Mouse (Mus musculus) kidney, postnatal 0 days (tissue): ENCODE data around the gene Serpine2. TPM values are rescaled to one million over a fixed set of nuclear protein-coding genes. Genes with fewer than 3 reads are reported as not detected.

ENCODE experiments used
- ATAC-seq: fragments of 200-750 bp; cut with Nextera tagmentation; replicated peaks from 2 replicates; pipeline ENCODE4 v1.8.0; 2017; ENCODE audit warnings: low read depth, moderate number of reproducible peaks, moderate TSS enrichment, moderate library complexity; ENCODE audit not compliant: low FRiP score
- DNase-seq: peaks from one replicate; pipeline ENCODE4 v3.0.0-alpha.2; 2016; ENCODE audit warnings: low spot score
- H3K27ac ChIP-seq: fragments of 300-500 bp; sonication (generic); 2 replicates; pipeline ENCODE4 v1.5.1; 2014; ENCODE audit warnings: mild to moderate bottlenecking
- H3K27me3 ChIP-seq: fragments of 300-500 bp; sonication (generic); 2 replicates; pipeline ENCODE4 v1.6.1; 2014; ENCODE audit warnings: low read length, mixed read lengths; ENCODE audit not compliant: insufficient read depth
- H3K36me3 ChIP-seq: fragments of 300-500 bp; sonication (generic); 2 replicates; pipeline ENCODE4 v1.6.1; 2014; ENCODE audit warnings: low read length, mixed read lengths; ENCODE audit not compliant: insufficient read depth
- H3K4me1 ChIP-seq: fragments of 300-500 bp; sonication (generic); replicated peaks from 2 replicates; pipeline ENCODE4 v1.6.1; 2014; ENCODE audit warnings: antibody characterized with exemption, low read length, mixed read lengths; ENCODE audit not compliant: insufficient read depth
- H3K4me2 ChIP-seq: fragments of 300-500 bp; sonication (generic); 2 replicates; pipeline ENCODE4 v1.6.1; 2014; ENCODE audit warnings: mild to moderate bottlenecking, low read length, moderate library complexity, mixed read lengths
- H3K4me3 ChIP-seq: fragments of 300-500 bp; sonication (generic); replicated peaks from 2 replicates; pipeline ENCODE4 v1.5.1; 2014; ENCODE audit warnings: low read depth, low read length
- H3K9ac ChIP-seq: fragments of 300-500 bp; sonication (generic); 2 replicates; pipeline ENCODE4 v1.6.1; 2014; ENCODE audit warnings: low read depth, low read length
- H3K9me3 ChIP-seq: fragments of 300-500 bp; sonication (generic); replicated peaks from 2 replicates; pipeline ENCODE4 v1.6.1; 2016; ENCODE audit warnings: low read length, inconsistent platforms, mixed read lengths
- CTCF ChIP-seq: IDR thresholded peaks from 2 replicates; pipeline ENCODE4 v1.5.1; 2016; ENCODE audit warnings: antibody characterized with exemption, low read depth, mild to moderate bottlenecking, moderate library complexity
- WGBS: fragments of 180-500 bp; shearing (Covaris S2); extraction: QIAGEN DNeasy Blood & Tissue Kit; methylation state at CpG from one replicate; pipeline ENCODE4 v1.1.7; 2014; 5-methylcytosine and 5-hydroxymethylcytosine counted together
- polyA plus RNA-seq: library from polyadenylated mRNA; unstranded; fragments of >200 nt; fragmentation: Nextera tagmentation; extraction: Ambion mirVana; gene quantifications from 2 replicates; pipeline ENCODE4 v1.2.1, GENCODE M21; 2015

Gene Serpine2
- polyA plus RNA-seq, 1 experiment from 2014 or later = 203 TPM

- Histone ChIP-seq H3K9me3 (no peaks in the 10 kb centered on the region), H3K27me3 (no peaks in the 10 kb centered on the region), H3K4me1 (0 out of 2 replicates have a peak, but pooled peaks cover 9% of the 10 kb centered on the region), H3K36me3 (no peaks in the 10 kb centered on the region), H3K4me2 (peak overlapping the region; percentile 17; the same call in 1 of the 2 replicates), H3K4me3 (no peak overlapping the region), H3K27ac (no peak overlapping the region), H3K9ac (no peak overlapping the region)
- ATAC-seq = no peak
- 35% methylated on average over 12 of the region's 12 CpGs for WGBS
- peak; percentile 48 for DNase-seq
- no peak for TF ChIP-seq CTCF
Observed at GRCm38 (mm10) chr1:79860411-79861039, 455 bp downstream of the Serpine2 start.

GRCm38 (mm10) chr1:79859975-79860374 is 1.0 kb downstream of the Serpine2 start:
- Histone ChIP-seq H3K27ac (no peak overlapping the region), H3K4me2 (no peak overlapping the region), H3K9ac (no peak overlapping the region), H3K36me3 (no peaks in the 10 kb centered on the region), H3K4me3 (no peak overlapping the region), H3K27me3 (no peaks in the 10 kb centered on the region), H3K4me1 (0 out of 2 replicates have a peak, but pooled peaks cover 9% of the 10 kb centered on the region), H3K9me3 (no peaks in the 10 kb centered on the region)
- TF ChIP-seq CTCF = no peak
- no peak for DNase-seq
- no peak for ATAC-seq
- 77% methylated on average over 5 of the region's 5 CpGs for WGBS

GRCm38 (mm10) chr1:79859026-79859425 is 2.0 kb downstream of the Serpine2 start:
- DNase-seq (no peak), ATAC-seq (no peak; the same call in 1 of the 2 replicates)
- 0 out of 2 replicates have a peak overlapping the region, but pooled peaks have one; percentile 25 for H3K27ac ChIP-seq

GRCm38 (mm10) chr1:79858389-79858994 is 2.5 kb downstream of the Serpine2 start:
- Histone ChIP-seq H3K27me3 (no peaks in the 10 kb centered on the region), H3K9me3 (no peaks in the 10 kb centered on the region), H3K4me2 (peak overlapping the region; percentile 98), H3K4me1 (peaks cover 9% of the 10 kb centered on the region; the same call in 1 of the 2 replicates), H3K27ac (0 out of 2 replicates have a peak overlapping the region, but pooled peaks have one; percentile 25), H3K4me3 (peak overlapping the region; percentile 77), H3K9ac (peak overlapping the region; percentile 77), H3K36me3 (no peaks in the 10 kb centered on the region)
- ATAC-seq = peak; percentile 66
- no peak for TF ChIP-seq CTCF
- WGBS = under 1% methylated on average over 52 of the region's 76 CpGs
- peak; percentile 44 for DNase-seq

More at GRCm38 (mm10) chr1:79859026-79859425, 2.0 kb downstream of the Serpine2 start:
- Histone ChIP-seq H3K4me2 (peak overlapping the region; percentile 98), H3K27me3 (no peaks in the 10 kb centered on the region), H3K4me3 (peak overlapping the region; percentile 77), H3K9ac (peak overlapping the region; percentile 77), H3K36me3 (no peaks in the 10 kb centered on the region), H3K9me3 (no peaks in the 10 kb centered on the region), H3K4me1 (peaks cover 9% of the 10 kb centered on the region; the same call in 1 of the 2 replicates)
- WGBS = 19% methylated on average over 4 of the region's 4 CpGs
- no peak for TF ChIP-seq CTCF

GRCm38 (mm10) chr1:79857681-79858388 is 3.1 kb downstream of the Serpine2 start:
- TF ChIP-seq CTCF = no peak
- WGBS = 5% methylated on average over 32 of the region's 32 CpGs
- Histone ChIP-seq H3K27me3 (no peaks in the 10 kb centered on the region), H3K4me1 (peaks cover 9% of the 10 kb centered on the region; the same call in 1 of the 2 replicates), H3K4me3 (peak overlapping the region; percentile 77), H3K4me2 (peak overlapping the region; percentile 98), H3K9me3 (no peaks in the 10 kb centered on the region), H3K27ac (0 out of 2 replicates have a peak overlapping the region, but pooled peaks have one; percentile 16), H3K36me3 (no peaks in the 10 kb centered on the region), H3K9ac (peak overlapping the region; percentile 77)
- no peak; the same call in 1 of the 2 replicates for ATAC-seq
- DNase-seq = peak; percentile 22

- ATAC-seq = no peak
- Histone ChIP-seq H3K27ac (no peak overlapping the region), H3K27me3 (no peaks in the 10 kb centered on the region), H3K36me3 (no peaks in the 10 kb centered on the region), H3K9me3 (no peaks in the 10 kb centered on the region), H3K4me3 (no peak overlapping the region; the same call in 1 of the 2 replicates), H3K4me2 (peak overlapping the region; percentile 98; the same call in 1 of the 2 replicates), H3K4me1 (peaks cover 9% of the 10 kb centered on the region; the same call in 1 of the 2 replicates), H3K9ac (no peak overlapping the region)
- 0 out of 2 replicates have a peak, but pooled peaks have one; percentile 21 for TF ChIP-seq CTCF
- WGBS = 57% methylated on average over 4 of the region's 4 CpGs
- DNase-seq = no peak
Observed at GRCm38 (mm10) chr1:79856756-79857155, 4.2 kb downstream of the Serpine2 start.
